Mouse (Mus musculus): ENCODE data around the gene Rassf4.

The Rassf4 gene

DNA sequence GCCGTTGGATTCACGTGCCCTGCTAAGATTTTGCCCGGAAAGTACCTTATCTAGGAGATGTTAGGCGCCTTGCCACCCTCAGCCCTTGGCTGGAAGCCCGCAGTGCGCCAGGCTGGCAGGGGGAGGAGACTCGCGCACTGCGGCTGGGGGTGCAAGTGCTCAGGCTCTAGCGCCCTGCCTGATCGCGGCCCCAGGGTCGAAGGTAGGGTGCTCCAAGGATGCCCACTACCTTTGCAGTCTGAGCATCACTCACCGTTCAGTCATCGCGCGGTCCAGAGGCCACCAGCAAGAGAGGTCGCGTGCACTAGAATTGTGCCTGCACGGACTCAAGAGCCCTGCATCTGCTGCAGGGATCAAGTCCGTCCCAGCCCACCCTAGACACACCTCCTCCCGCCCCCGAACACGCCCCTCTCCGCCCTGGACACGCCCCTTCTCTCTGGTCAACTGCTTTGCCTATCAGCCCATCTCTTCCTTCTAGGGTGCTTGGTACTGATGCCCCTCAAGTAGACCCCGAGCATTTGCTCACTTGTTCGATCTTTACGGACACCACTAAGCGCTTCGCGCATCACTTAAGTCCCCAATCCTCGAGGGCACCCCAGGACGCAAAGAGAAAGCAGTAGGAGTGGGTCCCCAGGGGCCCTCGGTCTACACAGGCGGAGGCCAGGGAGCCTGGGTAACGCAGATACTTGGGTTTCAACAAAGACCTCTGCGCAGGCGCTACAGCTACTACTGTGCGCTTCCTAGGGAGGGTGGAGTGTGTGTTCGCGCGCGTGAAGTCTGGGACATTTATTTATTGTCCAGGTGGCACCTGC, at the start of gene Rassf4:
TSS of gene Rassf4 (minus strand) at position 482 of the 812 bp plus-strand sequence.
- no peak for DNase-seq (ENCODE audit: low read depth, low spot score)

DNA sequence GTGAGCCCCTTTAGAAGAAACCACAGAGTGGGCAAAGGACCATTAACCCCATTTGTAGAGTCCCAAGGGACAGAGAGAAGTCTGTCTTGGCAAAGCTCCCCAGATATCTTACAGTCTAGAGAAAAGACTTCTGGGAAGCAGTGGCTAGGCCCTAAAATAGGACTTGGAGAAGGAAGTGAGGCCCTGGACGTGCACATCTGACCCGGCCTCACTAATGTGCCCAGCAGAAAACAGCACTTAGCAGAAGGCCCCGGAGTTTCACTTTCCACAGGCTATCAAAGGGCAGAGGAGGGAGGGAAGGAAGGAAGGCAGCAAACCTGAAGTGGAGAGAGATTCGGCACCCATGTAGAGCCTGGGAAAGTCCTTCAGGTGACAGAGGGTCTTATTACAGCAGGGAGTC, 45.2 kb upstream of the Rassf4 start:
- no peak for DNase-seq (ENCODE audit: low read depth, low spot score)

DNA sequence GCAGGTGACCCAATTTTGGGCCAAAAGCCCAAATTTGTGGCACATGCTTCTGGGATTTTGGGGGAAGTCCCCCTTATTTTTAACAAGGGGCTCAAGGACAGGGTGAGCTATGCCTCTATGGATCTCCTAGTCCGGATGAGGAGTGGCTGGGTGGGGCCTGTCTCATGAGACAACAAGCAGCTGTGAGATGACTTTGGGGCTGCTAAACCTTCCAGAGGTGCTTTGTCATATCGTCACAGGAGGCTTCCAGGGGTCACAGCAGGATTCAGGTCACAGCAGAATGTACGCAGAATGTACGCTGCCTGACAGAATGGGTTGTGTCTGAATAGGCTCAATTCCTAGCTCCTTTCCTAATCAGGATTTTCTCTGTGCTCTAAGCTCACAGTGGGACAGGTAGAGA, 44.6 kb upstream of the Rassf4 start:
- no peak for DNase-seq (ENCODE audit: low read depth, low spot score)

DNA sequence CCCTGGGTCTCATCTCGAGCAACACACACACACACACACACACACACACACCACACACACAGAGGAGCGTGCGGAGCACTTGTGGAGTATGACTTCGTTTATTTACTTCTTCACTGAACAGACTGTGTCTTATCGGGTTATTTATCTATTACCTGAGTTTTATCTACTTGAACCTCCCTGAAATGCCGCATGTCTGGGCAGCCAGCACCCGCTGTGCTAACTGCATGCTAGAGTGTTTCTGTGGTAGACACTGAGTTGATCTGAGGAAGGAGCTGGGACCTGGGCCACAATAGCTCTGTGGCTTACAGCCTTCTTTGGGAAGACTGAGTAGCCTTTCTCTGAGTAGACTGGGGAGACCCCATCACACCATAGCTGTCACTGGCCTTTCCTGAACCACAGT, 44.1 kb upstream of the Rassf4 start:
- no peak for DNase-seq (ENCODE audit: low read depth, low spot score)

DNA sequence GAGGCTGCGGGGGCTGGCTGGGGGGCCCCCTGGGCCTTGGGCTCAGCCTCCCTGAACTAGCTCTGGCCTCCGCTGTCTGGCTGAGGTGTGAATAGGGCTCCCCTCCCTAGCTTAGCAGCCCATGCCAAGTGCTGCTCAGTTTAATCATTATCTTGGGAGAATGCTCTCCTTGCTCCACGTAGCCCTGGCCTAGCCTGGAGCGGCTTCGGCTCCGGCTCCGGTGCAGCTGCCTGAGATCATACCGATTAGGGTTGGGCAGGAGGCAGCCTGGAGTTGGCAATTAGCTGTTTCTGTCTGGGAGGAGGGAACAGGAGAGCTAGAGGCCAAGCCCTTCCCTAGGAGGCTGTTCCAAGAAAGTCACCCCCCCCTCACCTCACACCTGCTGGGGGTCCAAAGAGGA, 42.9 kb upstream of the Rassf4 start, which contains the start of gene Tmem72:
TSS of gene Tmem72 (minus strand) at position 248 of the 400 bp plus-strand sequence.
- no peak for DNase-seq (ENCODE audit: low read depth, low spot score)

DNA sequence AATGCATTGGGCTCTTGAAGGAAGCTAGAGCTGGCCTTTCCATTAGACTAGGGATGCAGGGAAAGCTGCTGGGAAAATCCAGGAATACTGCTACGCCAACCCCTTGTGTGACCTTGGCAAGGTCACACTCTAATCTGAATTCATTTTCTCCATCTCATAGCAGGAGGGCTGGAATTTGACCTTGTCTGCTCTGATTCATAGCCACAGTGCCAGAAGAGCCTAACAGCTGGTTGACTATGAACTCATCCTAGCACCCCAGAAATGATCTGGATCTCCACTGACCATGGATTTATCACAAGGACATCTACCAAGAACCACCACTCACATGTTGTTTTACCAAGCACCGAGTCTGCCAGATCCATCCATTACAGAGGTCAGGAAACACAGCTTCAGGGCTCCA, 41.4 kb upstream of the Rassf4 start:
- DNase-seq (ENCODE audit: low read depth, low spot score) = no peak

DNA sequence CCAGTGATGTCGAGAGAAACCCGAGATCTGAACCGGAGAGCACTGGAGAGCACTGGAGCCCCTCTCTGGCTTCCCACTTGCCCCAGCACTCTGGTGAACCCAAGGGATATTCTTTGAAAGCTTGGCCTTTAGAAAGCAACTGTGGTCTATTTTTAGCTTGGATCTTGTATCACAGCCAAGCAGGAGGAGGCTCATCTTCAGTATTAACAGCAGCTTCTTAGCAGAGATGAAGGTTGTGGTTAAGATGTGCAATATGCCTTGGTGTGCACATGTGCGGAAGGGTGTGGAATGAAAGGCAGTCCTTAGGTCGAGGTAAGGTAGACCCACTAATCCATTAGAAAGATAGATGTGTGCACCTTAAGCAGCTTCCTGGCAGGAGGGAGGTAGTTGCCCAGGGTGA, 40.8 kb upstream of the Rassf4 start:
- DNase-seq (ENCODE audit: low read depth, low spot score) = no peak

DNA sequence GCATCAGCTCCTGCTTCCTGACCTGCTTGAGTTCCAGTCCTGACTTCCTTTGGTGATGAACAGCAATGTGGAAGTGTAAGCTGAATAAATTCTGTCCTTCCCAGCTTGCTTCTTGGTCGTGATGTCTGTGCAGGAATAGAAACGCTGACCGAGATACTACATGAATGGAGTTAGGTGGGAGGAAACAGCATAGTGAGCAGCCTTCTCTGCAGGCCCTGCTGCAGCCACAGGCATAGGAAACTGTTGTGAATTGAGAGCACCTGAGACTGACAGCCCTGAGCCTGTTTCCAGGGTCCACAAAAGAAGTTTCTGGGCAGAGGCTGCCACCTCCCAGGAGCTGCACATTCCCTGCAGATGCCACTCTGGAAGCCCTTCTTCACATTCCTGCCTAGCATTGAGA, 40.2 kb upstream of the Rassf4 start:
- no peak for DNase-seq (ENCODE audit: low read depth, low spot score)

DNA sequence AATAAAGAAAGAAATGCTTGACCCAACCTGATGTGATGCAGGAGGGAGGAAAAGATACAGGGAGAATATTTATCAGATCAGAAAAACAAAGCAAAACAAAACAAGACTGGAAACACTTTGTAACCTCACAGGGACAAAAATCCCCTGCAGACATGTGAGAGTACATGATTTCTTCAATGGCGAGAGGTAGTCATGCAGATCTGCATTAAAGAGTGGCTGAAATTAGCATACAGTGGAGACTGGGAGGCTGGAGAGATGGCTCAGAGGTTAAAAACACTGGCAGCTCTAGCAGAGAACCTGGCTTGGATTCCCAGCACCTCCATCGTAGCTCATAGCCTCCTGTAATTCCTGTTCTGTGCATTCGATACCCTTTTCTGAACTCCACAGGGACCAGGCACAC, 38.8 kb upstream of the Rassf4 start:
- DNase-seq (ENCODE audit: low read depth, low spot score) = no peak

DNA sequence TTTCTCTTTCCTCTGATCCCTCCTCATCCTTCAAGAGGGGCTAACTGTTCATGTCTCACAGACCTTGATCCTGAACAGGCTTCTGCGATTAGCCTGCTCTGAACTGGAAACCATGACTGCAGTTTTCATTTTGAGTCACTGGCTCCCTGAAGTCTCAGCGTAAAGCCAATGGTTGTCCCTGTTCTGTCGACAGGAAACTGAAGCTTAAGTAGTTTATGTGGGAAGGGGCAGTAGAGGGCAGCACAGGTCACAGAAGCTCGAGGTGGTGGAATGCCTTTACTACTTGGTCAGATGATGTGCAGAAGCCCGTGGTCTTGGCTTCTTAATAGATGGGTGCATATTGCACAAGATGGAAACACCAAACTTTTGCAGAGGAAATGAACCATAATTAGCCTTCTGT, 38.3 kb upstream of the Rassf4 start:
- DNase-seq (ENCODE audit: low read depth, low spot score) = no peak

DNA sequence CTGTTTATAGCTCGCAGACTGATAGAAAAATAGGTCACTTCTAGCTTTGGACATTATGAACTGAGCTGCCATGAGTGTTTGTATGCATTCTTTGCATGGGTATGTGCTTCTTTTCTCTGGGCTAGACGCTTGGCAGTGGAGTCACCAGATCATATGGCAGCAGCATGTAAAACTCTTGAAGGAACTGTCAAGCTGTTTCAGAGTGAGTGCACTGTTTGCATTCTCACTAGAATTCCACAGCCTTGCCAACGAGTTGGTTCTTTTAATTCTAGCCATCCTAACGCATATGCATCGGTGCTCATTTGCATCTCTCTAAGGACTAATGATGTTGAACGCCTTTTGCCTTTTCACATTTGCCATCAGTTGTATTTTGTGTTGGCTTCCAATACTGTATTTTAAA, 30.6 kb upstream of the Rassf4 start:
- DNase-seq (ENCODE audit: low read depth, low spot score) = no peak

DNA sequence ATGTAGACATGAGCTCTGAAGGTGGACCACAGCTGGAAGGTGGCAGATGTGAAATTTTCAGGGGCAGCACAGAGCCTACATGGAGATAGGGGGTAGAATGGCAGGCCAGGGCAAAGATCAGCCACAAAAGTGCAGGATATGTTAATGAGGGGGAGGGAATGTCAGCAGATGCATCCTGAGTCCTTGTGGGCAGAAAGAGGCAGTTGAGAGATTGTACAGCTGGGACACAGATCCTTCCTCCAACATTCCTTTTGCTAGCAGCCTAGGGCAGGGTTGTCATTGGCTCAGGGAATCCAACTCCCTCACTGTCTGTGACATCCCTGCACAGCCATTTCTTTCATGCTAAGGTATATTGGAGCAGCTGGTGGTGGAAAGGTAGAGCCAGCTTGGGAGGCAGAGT, 27.1 kb upstream of the Rassf4 start:
- DNase-seq (ENCODE audit: low read depth, low spot score) = no peak

DNA sequence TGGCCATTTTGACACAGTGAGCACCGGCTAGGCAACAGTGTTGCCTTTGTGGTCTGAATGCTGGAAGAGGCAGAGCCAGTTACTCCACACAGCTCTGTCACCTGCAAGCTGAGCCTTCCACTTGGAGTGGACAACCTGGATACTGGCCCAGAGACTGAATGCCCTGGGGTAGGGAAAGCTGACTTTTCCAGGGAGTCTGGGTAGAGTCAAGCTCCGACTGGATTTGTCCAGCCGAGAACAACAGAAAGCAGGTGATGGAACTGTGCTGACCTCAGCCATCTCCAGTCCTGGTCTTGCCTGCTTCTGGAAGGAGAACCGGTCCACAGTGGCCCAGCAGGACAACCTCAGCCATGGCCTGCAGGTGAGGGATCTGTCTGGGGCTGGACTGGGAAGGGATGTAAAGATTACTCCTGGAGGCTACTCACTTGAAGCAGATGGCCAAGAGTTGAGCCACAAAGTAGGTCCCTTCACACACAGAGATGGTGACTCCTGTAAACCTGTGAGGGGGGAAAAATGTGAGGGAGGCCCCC, 24.2 kb upstream of the Rassf4 start:
- DNase-seq (ENCODE audit: low read depth, low spot score) = no peak

DNA sequence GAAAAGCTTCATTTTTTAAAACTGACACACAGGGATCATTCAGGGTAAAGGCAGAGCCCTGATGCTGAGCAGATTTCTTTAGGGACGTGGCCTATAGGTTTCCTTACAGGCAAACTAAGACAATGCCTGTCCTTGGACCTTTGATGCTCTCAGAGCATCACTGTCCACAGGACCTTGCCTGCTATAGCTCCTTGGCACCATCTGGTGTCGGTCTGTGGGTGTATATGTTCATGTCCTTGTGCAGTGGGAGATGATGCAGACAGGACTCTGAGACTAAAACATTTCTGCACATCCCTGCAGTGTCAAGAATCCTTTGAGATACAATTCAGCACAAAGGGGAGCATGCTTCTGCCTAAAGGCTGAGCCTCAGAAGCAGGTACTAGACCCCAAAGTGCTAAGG, 23.7 kb upstream of the Rassf4 start:
- DNase-seq (ENCODE audit: low read depth, low spot score) = no peak

DNA sequence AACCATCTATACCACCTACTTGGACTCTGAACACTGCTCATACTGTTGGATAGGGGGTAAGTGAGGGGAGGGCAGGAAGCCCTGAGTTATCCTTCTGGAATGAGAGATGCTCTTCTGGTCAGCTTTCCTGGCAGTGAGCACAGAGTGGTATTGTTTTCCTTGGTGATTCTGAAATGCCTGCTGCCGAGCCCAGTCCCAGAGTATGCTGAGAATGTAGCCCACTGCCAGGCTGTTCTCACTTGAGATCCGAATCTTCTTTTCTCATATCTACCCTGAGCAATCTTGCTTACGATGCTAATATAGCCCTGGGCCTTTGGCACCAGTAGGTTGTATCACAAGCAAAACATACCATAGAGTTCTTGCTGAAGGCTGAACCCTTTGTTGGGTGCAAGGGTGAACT, 20.6 kb upstream of the Rassf4 start:
- no peak for DNase-seq (ENCODE audit: low read depth, low spot score)

DNA sequence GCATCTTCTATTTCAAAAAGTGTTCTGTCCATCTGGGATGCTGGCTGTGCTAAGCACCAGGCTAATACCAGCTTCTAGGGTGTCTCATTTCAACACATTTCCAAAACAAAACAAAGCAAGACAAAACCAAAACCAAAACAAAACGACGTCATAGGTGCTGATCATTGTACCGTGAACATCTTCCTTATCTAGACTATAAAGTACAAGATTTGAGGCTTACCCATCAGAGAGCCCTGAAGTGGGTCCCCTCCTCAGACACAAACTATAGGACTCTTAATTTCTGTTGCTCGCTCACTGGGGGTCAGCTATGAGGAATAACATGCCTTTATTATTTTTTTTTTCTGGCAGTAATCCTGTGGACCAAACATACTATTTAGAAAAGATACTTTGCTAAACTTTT, 19.9 kb upstream of the Rassf4 start:
- DNase-seq (ENCODE audit: low read depth, low spot score) = no peak

DNA sequence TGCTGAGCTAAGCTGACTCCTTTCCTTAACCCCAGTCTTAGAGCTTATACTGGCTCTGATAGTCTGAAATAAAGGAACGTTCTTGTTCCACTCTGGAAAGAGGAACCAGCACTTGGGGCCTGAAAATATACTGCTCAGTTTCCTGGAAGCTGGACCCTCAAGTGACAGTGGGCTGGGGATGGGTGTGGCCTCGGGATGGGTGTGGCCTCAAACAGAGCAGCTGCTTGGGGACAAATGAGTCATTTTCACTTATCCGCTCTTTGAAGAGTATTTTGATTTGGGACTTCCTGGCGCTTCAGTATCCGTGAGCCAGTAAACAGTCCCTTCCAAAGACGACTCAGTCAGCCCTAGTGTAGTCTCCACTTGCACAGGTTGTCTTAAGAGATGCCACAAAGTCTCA, 8.6 kb upstream of the Rassf4 start:
- DNase-seq (ENCODE audit: low read depth, low spot score) = no peak

DNA sequence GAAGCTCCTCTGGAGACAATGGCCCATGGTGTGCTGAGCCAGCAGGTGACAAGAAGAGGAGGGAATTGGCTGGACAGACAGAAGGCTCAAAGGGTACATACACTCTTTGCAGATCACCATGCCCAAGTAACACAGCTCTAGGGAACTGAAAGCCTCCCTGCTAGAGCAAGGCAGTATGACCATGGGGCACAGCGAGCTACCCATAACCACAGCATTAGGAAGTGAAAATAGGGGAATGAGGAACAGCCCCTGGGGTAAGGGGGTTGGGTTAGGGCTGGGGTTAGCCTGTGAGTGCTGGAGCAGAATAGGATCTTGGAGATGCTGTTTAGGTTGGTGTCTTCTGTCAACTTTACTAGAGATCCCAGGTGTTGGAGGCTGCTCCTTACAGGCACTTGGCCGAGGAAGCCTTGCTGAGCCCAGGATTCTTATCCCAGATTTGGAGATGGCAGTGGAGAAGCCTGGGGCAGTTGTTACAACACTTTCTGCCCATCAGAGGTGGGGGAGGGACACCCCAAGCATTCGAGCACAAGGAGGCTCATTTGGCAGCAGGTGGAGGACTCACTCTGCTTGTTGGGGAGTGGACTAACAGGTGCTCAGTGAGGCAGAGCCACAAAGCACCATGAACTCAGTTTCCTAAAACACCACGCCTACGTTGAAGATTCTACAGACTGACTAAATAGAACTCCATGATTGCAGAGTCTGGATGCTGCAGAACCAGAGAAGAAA, 6.0 kb upstream of the Rassf4 start:
- no peak for DNase-seq (ENCODE audit: low read depth, low spot score)

DNA sequence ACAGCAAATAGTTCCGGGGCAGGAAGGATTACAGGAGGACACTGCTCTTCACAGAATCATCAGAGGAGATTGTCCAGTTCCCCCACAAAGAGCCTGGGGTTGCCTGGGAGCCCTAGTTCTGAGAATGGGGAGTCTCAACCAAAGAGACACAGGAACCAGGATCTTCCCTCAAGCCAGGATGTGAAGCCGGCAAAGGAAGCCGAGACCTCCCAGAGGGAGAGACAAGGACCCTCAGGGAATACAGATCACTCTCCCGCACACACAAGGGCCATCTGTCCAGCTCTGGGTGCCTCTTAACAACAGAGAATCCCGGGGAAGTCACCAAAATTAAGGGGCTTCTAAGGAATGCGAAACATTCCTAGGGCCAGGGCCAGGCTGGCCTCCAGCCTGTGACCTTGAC, 3.6 kb upstream of the Rassf4 start:
- DNase-seq (ENCODE audit: low read depth, low spot score) = no peak

DNA sequence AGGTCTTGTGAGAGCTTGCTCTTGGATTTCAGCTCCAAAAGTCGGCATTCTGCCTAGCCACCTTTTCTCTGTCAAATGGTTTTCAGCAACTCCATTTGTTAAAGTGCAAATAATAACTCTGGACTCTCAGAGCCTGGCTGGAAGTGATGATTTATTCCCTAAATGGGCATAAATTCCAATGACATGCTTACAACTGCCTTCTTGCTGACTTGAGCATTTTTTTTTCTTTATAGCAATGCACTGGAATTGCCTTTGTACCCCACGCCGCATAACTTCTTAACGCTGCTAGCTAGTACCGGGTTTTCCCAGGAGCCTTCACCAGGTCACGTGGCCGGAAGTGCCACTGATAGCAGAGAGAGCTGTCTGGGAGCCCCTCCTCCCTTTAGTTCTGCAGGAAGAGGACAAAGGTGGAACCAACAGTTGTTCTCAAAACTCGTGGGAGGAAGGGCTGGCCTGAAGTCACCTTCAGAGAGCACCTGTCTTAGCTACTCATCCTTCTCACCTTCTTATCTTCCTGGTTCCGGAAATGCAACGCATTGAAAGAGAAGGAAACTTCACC, 2.7 kb upstream of the Rassf4 start:
- DNase-seq (ENCODE audit: low read depth, low spot score) = no peak

DNA sequence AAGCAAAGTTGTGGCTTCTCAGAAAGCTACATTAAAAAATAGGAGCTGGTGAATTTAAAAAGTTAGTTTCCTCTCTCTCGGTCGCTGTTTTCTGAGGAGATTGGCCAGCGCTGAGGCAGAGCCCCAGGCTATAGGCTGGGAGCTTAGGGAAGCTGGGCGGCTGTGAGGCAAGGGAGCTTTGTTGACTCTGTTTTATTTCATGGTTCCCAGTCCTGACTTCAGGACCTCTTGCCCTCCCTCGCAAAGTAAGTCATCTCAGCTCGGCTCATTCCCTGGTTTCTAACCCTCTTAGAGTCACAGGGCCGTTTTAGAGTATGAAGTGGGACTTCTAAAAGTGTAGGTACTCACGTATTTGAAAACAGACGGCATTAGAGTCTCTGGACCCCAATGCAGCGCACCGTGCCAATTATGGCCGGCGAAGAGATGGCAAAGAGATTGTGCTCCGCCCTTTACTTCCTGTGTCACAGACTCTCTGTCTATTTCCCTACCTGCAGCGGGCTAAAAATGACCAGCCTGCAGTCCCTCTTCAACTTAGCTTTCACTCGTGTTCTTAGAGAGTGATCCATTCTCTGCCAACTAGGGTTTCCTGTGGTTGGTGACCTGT, 633 bp upstream of the Rassf4 start:
- no peak for DNase-seq (ENCODE audit: low read depth, low spot score)

DNA sequence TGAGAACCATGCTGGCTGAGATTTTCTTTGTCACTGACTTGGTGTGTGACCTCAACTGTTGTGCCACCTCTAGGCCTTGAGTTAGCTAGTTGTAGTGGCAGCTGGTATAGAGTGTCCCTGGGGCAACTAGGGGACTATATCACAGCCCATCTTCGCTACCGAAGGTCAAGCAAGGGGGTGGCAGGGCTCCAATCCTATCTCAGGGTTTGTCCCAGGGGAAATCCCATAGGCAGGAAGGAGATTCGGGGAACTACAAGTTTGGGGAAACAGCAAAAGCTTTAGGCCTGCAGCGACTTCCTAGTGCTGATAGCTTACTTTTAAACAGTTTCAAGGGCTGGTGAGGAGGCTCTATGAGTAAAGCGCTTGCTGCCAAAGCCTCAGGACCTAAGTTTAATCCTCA, 1.4 kb downstream of the Rassf4 start:
- no peak for DNase-seq (ENCODE audit: low read depth, low spot score)

Measured in telencephalon, adult 2 months (tissue).